Mouse (Mus musculus): ENCODE measurements around the gene Coq4.

Coq4 gene

DNA sequence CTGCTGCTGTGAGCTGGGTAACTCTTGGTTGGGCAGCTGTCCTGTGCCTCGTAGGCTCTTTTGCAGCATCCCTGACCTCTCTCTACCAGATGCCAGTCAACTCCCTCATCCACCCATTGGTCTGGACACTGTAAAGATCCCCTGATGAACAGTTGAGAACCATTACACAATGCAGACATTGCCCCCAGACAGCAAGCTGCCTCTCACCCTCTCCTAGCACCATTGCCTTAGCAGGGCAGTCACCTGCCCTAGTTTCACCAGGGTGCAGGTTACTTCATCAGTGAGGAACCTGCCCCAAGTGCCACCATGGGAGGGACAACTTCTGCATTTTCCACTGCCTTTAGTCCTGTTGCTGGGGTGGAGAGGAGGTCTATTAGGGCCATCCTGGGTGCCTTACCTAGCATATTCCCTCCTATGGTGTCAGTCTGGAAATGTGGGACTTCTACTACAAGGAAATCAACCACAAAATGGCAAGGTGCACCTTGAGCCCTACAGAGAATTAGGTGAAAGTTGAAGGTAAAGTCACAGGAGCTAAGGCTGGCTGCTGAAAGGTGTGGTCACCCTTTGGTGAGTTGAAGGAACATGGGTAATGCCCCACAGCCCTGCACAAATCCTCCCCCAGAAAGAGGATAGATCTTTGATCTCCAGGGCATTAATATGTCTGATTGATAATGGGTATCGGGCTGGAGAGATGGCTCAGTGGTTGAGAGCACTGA lies 5.6 kb downstream of the Coq4 start:
- DNase-seq (ENCODE audit: low spot score), result no peak

DNA sequence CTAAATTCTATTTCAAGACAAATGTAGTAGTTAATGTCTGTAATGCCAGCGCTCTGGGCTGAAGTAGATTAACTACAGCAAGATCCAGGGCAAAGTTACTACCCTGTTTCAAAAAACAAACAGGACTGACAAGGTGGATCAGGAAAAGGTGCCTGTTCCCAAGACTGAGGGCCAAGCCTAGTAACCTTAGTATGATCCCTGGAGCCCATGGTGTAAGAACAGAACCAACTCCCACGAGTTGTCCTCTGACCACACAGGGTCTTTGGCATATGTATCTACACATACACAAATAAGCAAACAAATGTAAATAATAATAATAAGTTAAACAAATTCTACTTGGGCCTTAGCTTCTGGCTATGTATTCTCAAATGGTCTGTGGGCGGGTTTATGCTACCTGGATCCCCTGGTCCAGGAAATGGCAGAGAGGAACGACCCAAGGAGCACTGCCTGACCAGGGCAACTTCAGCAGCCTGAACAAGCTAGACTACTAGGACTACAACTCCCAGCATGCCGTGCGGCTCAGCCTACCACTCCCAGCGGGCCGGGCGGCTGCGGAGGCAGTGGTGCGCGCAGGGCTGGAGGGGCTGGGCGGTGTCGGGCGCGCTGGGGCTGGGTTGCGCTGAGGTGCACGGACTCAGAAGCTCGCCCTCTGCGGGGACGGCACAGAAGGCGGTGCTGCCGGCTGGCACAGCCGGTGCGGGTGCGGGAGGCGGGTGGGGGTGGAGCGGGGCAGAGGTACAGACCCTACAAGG lies 15.0 kb downstream of the Coq4 start, which contains the start of gene Slc27a4:
TSS of gene Slc27a4 (plus strand) at position 560 of the 752 bp plus-strand sequence.
- peak; percentile 97 for DNase-seq (ENCODE audit: low spot score)

DNA sequence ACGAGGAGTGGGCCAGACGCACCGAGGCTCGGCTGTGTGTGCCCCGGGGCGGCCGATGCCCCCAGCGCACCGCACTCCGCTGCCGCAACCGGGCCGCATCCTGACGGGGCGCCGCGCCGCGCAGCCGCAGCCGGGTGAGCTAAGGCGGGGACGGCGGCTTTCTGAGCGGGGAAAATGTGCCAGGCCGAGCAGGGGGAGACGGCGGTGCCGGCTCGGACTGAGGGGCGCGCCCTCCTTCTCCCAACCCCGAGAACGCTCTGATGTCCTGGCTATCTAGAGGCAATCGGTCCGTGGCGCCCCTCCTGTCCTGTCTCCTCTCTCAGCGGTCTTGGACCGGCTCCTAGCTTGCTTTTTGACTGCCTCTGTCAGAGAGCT lies 15.5 kb downstream of the Coq4 start:
- peak; percentile 48 for DNase-seq (ENCODE audit: low spot score)

DNA sequence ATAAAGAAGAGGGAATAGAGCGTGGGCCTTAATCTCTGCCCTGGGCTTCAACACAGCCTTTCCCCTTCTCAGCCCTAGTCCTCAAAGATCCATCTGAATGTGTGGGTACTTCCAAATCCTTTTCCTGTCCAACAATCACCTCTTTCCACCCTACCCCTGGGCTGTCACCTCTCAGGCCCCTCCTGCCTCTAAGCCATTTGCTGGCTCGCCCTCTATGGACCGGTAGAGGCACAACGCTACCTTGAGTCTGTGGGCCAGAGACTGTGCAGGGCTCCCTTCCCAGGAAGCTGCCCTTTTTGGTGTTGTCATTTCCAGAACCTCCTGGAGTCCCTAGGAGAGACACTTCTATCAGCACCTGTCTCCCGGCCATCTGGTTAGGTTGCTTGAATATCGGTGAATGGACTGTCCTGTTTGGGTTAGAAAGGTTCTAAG lies 16.1 kb downstream of the Coq4 start:
- DNase-seq (ENCODE audit: low spot score), result peak; percentile 59

DNA sequence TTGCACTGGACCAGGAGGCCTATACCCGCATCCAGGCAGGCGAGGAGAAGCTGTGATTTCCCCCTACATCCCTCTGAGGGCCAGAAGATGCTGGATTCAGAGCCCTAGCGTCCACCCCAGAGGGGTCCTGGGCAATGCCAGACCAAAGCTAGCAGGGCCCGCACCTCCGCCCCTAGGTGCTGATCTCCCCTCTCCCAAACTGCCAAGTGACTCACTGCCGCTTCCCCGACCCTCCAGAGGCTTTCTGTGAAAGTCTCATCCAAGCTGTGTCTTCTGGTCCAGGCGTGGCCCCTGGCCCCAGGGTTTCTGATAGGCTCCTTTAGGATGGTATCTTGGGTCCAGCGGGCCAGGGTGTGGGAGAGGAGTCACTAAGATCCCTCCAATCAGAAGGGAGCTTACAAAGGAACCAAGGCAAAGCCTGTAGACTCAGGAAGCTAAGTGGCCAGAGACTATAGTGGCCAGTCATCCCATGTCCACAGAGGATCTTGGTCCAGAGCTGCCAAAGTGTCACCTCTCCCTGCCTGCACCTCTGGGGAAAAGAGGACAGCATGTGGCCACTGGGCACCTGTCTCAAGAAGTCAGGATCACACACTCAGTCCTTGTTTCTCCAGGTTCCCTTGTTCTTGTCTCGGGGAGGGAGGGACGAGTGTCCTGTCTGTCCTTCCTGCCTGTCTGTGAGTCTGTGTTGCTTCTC lies 28.5 kb downstream of the Coq4 start:
- DNase-seq (ENCODE audit: low spot score), result no peak

DNA sequence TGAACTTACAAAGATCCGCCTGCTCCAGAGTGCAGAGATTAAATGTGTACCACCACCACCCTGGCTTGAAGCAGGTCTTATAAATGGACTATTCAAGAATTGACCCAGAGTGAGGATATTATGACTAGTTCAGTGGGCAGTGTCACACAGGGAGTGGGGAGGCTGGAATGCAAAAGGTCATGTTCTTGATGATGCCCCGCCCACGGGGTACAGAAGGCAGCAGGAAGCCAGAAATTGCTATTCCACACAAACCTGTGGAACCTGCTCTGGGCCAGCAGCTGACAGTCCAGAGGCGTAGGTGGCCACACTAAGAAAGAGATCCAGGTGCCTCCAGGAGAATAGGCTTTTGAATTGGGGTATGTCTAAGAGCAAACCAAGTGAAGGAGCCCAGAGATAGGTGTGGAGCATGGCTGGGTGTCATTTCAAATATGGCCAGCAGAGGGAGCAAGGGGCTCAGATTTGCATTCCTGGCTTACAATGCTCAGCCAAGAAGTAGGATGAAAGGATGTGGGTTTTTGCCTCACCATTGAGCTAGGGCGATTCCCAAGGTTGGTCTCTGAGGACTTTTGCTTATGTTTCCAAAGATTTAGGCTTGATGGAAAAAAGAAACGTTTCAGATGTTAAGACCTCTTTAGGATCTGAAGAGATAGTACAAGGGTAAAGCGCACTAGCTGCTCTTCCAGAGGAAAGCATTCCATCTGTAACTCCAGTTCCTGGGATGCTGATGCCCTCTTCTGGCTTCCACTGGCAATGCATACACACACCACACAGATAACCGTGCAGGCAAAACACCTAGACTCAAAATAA lies 30.3 kb downstream of the Coq4 start:
- peak; percentile 93 for DNase-seq (ENCODE audit: low spot score)

DNA sequence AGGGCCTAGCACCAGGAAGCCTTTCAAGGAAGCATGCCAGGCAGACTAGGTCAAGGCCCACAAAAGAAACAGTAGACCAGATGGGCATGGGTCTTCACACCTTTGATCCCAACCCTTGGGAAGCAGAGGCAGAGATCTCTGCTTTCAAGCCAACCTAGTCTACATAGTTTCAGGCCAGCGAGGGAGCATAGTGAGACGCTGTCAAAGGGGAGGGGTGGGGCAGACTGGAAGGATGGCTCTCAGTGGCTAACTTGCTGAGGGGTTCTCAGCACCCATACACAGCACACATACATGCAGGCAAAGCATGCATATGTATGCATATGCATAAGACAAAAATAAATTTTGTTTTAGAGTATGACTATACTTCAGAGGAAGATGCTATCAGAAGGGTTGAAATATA lies 32.1 kb downstream of the Coq4 start:
- DNase-seq (ENCODE audit: low spot score), result no peak

DNA sequence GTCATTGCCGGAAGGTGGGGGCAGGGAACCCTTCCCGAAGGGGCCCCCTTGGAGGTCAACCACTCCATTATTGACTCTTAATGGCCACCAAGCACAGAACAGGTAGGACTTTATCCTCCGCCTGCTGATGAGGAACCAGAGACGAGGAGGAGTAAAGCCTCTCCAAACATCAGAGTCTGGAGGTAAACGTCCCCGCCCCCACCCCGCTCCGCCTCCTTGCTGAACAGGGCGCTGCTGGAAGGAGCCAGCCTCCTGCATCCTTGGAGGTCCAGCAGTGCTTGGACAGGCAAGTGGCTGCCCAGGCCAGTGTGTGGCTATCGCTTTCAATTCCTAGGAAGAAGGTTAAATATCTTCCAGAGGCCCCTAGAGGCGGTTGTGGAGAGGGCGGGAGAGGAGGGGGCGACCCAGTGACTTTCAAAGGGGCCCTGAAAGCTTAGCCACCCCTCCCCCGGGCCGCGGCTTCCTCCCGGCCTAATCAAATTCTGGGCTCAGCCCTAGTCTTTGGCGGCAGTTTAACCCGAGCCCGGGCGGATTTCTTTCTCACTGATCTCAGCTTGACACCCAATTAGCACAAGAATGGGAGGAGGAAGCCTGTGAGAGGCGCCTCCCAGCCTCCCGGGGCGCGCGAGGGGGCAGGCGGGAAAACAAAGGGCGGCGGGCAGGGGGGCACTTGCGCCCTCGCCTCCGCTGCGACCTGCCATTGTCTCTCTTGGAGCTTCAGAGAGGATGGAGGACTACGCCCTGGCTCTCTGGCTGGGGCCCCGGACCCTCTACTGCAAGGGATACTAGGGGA lies 32.9 kb downstream of the Coq4 start, which contains the start of gene Urm1:
TSS of gene Urm1 (plus strand) at position 51 of the 793 bp plus-strand sequence.
- peak; percentile 96 for DNase-seq (ENCODE audit: low spot score)

DNA sequence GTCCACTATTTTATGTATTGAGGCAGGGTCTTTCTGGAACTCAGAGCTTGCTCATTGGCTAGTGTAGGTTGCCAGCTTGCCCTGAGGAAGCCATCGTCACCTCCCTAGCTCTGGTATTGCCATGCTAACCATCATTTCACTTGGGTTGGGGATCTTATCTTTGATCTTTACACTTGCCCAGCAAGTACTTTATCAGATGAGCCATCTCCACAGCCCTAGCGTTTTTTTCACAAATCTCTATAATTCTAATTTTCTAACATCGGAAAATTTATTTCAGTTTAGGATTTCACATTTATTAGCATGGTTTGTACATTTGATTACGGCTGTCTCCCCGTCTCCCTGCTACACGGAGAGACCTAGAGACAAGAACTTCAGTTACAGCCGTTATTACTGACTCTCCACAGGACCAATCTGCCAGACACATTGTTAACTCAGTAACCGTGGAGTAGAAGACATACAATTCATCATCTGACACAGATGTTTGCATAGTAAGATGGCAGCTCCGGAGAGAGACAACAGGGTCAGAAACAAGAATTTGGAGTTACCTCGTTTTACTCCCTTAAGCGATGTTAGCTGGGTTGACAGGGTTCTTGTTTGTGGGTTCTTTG lies 39.1 kb downstream of the Coq4 start:
- DNase-seq (ENCODE audit: low spot score), result peak; percentile 62

DNA sequence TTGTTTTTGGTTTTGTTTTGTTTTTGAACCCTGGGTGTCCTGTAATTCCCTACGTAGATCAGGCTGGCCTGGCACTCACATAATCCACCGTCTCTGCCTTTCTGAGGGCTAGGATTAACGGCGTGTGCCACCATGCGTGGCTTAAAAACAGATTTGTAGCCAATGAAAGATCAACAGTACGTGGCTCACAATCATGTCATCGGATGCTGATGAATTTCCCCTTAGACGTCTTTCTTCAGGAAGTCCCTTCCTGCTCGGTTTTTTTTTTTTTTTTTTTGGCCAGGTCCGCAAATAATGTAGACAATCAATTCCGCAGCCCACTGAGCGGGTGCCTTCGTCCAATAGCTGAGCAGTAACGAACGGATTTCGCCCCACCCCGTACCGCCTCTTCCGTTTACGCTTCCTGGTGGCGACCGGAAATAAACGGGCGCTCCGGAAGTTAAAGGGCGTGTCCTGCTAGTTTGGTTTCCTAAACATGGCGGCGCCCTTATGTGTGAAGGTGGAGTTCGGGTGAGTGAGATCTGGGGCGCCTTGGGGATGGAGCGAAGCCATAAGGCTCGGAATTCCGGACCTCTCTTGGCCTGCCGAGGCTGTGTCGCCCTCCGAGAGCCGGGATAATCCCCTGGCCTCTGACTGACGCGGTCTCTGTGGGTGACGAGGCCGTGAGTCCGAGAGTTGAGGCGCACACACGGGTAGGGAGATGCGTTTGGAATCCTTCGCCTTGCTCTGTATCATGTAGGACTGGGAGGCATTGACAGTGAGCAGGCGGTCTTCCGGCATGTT lies 39.8 kb downstream of the Coq4 start:
- DNase-seq (ENCODE audit: low spot score), result peak; percentile 99

DNA sequence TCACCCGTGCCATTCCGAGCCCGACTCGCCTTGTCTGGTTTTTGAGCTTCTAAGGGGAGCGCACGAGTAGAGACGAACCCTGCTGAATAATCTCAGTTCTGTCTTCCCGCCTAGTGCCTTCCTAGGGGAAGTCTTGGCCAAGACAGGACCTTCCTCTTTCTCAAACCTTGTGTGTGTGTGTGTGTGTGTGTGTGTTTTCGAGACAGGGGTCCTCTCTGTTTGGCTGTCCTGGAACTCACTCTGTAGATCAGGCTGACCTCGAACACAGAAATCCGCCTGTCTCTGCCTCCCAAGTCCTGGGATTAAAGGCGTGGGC lies 40.4 kb downstream of the Coq4 start:
- no peak for DNase-seq (ENCODE audit: low spot score)

DNA sequence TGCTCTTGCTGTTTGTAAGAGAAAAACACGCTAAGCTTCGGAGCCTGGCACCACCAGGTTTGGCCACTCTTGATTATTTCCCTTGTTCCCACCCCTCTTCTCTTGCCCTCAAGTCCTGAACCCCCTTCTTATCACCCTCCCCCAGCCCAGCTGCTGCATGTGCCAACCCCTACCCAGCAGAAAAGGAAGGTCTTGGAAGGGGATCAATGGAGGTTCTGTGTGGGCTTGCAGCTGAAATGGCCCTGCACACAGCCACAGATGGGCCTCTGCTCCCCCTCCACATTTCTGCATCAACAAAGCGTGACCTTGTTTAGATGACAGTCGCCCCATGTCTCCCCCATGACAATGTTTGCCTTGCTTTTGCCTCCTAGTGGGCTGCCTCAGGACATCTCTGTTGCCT lies 43.8 kb downstream of the Coq4 start:
- no peak for DNase-seq (ENCODE audit: low spot score)

DNA sequence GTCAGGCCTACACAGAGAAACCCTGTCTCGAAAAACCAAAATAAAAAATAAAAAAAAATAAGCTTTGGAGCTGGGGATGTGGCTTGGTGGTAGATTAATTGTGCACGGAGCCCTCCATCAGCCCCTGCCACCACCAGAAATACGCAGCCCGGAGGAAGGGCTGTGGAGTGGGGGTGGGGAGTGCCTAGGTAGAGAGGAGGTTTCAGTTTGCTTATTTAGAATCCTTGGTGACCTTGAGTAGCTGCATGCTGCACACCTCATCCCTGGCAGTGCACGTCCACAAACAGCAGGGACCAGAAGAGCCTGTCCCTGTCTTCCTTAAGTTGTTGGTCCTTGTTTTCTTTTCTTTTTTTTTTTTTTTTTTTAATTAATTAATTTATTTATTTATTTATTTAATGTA lies 46.5 kb downstream of the Coq4 start:
- DNase-seq (ENCODE audit: low spot score), result no peak

DNA sequence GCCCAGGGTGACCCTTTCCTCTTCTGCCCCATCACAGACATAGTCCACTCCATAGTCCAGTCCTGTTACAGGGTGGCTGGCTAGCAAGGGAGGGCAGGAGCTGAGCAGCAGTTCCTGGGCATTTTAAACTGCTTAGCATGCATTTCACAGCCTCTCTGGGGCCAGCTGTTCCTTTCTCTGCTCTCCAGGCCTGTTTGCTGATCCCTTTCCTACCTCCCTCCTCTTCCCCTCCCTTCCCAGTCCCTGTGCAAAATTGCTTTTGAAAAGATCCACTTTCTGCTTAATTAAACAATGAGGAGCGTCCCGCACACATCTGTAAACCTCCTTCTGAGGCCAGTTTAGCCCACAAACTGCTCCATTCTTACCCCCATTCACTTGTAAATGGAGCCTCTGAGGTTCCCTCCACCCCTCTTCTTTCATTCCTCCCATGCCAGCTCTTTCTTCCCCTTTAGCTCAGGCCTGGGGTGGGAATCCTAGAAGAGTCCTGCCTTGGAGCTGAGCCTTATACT lies 48.2 kb downstream of the Coq4 start:
- DNase-seq (ENCODE audit: low spot score), result peak; percentile 72

DNA sequence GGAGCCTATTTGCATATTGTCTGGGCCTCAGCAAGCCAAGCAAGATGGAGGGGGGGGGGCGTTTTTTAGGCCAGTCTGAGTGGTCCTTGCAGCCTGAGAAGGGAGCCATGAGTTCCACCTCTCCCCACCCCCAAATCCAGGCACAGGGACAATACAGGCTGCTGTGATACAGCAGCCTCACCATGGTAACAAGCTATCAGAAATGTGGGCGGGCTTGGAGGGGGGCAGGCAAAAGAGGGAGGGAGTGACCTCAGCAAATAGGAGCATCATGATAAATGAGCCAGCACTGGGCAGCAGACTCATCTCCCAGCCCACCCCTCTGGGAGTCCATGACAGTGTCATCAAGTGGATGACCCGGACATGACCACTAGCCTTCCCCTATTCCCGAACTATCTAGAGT lies 52.2 kb downstream of the Coq4 start:
- peak; percentile 86 for DNase-seq (ENCODE audit: low spot score)

DNA sequence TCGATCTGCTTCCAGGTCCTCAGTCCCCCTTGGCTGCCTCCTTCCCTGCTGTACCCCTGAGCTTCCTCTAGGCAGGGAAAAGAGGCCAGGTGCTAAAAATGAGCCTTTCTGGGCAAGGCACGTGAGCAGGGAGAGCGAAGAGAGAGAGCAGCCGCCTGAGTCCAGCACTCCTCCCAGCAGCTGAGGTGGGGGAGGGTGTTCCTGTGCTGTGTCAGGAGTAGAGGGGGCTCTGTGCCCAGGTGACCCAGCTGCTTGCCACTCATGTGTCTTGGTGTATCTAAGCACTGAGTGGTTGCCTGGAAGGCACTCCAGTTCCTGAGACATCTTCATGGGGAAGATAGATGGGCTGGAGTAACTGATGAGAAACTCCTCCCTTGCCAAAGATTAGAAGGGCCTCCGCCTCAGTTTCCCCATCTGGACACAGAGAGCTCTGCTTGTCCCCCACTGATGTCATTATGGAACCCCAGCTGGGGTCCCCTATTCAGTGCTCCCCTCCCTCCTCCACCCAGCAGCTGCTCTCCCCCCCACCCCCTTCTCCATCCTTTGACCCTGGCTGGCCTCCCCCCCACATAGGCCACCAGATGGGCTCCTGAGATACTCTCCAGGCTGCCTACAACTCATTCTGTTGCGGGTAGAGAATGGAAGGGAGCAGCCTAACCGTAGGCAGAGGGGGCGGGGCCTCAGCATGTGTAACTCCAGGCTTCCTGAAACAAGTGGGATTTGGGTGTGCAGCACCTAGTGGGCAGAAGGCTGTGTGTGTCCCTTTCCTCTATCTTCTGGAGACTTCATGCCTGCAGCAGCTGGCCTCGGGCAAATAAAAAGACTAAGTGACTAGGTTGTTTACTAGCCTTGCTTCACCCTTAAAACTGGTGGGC lies 56.2 kb downstream of the Coq4 start:
- peak; percentile 79 for DNase-seq (ENCODE audit: low spot score)

DNA sequence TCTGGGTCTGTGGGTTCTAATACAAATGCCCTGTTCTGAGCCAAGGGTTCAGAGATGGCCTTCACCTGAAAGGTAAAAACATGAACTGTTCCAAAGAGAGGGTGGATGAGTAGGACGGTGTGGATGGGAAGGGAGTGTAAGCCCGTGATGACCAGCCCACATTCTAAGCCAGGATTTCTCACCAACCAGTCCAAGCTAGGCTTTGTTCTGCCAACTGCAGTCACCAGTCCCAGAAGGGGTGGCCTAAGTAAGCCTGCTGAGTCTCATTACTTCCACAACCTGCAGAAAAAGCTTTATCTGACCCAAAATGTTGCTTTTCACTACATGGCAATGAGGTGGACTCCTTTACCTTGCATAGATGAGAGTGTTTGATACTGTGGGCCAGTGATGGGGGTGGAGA lies 56.8 kb downstream of the Coq4 start:
- DNase-seq (ENCODE audit: low spot score), result no peak

DNA sequence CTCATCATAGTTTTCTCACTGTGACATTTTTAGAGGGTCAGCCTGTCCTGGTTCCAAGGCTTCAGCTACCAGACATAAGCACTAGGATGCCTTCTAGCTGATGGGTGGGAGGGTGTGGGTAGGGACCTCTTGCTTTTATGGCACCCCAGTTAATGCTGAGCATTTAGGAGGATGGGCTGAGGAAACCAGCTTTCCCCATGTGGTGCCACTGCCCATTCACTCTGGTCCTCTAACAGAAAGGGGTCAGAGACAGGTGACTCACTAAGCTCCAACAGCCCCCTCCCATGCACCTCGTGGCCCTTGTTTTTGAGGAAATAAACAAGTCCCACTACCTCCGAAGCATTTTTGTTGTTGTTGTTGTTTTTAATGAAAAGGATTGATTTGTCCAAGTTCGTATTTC lies 57.4 kb downstream of the Coq4 start:
- no peak for DNase-seq (ENCODE audit: low spot score)

DNA sequence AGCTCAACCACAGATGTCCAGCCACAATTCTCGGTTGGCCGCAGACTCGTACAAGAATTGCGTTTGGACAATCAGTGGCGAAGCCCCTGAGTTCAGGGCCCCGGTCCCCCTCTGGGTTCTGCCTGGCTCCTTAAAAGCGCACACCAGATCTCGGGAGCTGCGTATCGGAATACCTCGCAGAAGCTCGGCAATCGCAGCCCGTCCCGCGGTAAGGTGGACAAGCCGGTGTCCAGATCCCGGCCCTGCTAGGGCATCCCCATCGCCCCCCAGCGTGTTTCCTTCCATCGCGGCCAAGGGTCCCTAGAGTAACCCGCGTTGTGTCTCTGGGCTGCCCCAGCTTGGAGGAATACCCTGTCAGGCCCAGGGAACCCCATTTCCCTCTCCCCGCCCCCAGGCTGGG lies 58.3 kb downstream of the Coq4 start:
- peak; percentile 55 for DNase-seq (ENCODE audit: low spot score)
